ENCODE assay signal across 8 mouse cellular contexts in the genomic region with DNA sequence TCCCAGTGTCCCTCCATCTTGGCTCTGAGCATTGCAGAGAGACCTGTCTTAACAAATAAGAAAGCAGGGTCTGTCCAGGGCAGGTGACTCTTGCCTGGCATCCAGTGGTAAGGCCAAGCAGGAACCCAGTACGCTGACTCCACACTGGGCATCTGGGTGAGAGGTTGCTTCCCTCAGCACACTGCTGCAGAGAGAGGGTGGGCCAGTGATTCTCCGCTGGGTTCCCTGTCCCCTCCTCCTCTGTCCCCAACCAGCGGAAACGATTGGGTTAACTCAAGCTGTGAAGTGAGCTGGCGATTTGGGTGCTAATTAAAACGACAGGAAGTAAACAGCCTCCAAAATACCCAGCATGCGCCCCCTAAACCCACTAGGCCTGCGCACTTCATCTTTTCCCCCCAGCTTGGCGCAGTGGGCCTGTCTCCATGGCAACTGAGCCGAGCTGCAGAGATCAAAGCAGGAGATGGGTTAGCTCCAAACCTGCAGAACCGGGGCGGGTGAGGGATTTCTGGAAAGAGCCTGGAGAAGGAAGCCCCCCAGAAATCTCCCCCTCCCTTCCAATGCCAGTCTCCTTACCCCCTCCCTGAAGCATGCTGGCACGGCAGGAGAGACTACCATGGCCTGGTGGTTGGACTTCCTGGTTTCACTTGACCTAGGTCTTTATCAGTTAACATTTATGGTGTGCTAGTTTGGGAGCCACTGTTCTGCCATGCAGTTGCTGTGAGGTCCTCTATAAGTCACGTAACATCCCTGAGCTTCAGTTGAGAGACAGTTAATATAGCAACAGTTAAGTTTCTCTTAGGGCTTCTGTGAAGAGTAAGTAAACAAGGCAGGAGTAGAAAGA. TPM values are rescaled to one million over a fixed set of nuclear protein-coding genes. Genes with fewer than 3 reads are reported as not detected.
DNase-seq lines count a peak whose midpoint lies in the region; ATAC-seq and TF ChIP-seq lines count a peak whose summit lies in the region.

No protein-coding gene starts in this region.

- intact Hi-C loops in left cerebral cortex, postnatal 10 days (cut with DNase I), result no loop called here
- intact Hi-C loops in heart, adult 2 months (cut with DNase I), result no loop called here

- H3K36me3 ChIP-seq in hindbrain, embryonic 10.5 days, result 0 out of 2 replicates have a peak, but pooled peaks cover 6% of the 10 kb centered on the region
- no peaks in the 10 kb centered on the region for H3K36me3 ChIP-seq in heart, adult 2 months (ENCODE audit: control insufficient read depth, insufficient read depth, low read length)

- TF ChIP-seq POLR2A in heart, adult 2 months (IDR thresholded peaks at IDR 0.05; ENCODE audit: insufficient read depth, low read depth, low read length), result no peak

- peak overlapping the region; percentile 68 for H3K27ac ChIP-seq in hindbrain, embryonic 10.5 days
- no peak overlapping the region for H3K27ac ChIP-seq in heart, adult 2 months

- H3K4me3 ChIP-seq in hindbrain, embryonic 10.5 days, result peak overlapping the region; percentile 32
- no peak overlapping the region for H3K4me3 ChIP-seq in heart, adult 2 months

- peaks cover 42% of the 10 kb centered on the region for H3K4me1 ChIP-seq in hindbrain, embryonic 10.5 days (replicated peaks)
- H3K4me1 ChIP-seq in heart, adult 2 months (ENCODE audit: control insufficient read depth, insufficient read depth, low read length), result no peaks in the 10 kb centered on the region

- peak; percentile 78 for ATAC-seq in common myeloid progenitor, adult 5-6 weeks (replicated peaks; ENCODE audit: low read depth, poor library complexity, severe bottlenecking)

- WGBS in hindbrain, embryonic 10.5 days, result 7% methylated on average over 14 of the region's 14 CpGs
- WGBS in heart, adult 2 months, result 44% methylated on average over 14 of the region's 14 CpGs

- TF ChIP-seq CTCF in heart, adult 2 months (IDR thresholded peaks at IDR 0.05), result no peak

- no peaks in the 10 kb centered on the region for H3K9me3 ChIP-seq in hindbrain, embryonic 10.5 days

- no peak for TF ChIP-seq EP300 in heart, adult 2 months (IDR thresholded peaks at IDR 0.05; ENCODE audit: insufficient read depth, low read depth, low read length)

- H3K79me2 ChIP-seq in heart, adult 2 months (replicated peaks; ENCODE audit: control insufficient read depth, insufficient read depth, low read length), result no peaks in the 10 kb centered on the region

- DNase-seq in kidney, postnatal 10 days, result peak; percentile 27
- no peak for DNase-seq in kidney, adult 9 months
- peak; percentile 57 for DNase-seq in hindbrain, embryonic 10.5 days (ENCODE audit: low spot score)
- peak; percentile 88 to 89 for DNase-seq in left cerebral cortex, postnatal 10 days (ENCODE audit: extremely low spot score in 1 of 2, low spot score in 2 of 2)
- peak; percentile 45 for DNase-seq in neural tube, embryonic 10.5 days (ENCODE audit: extremely low spot score, low spot score)
- no peak for DNase-seq in gastrocnemius, adult 18-20 months (ENCODE audit: low spot score)
- no peak for DNase-seq in heart, adult 2 months

- peaks cover 14% of the 10 kb centered on the region; the same call in 1 of the 2 replicates for H3K27me3 ChIP-seq in hindbrain, embryonic 10.5 days (ENCODE audit: insufficient read depth, poor library complexity, severe bottlenecking)
- no peaks in the 10 kb centered on the region for H3K27me3 ChIP-seq in heart, adult 2 months (ENCODE audit: control insufficient read depth, insufficient read depth, low read length)

- H3K9ac ChIP-seq in heart, adult 2 months (ENCODE audit: low read depth, low read length), result no peak overlapping the region

RNA-seq across cellular contexts. Expression of a gene that starts 9.5 kb away (rescaled TPM):
- total RNA-seq in common myeloid progenitor, adult 5-6 weeks (2017), result 0.09 TPM in 1 of 2 replicates, not detected in the other
- 17.7 and 20.4 TPM in 2 replicates for polyA plus RNA-seq in hindbrain, embryonic 10.5 days (2016; fragmentation: Nextera tagmentation; extraction: Ambion mirVana)
- total RNA-seq in left cerebral cortex, postnatal 10 days (2021), result 100 to 1,000 TPM; 484 to 496 TPM
- total RNA-seq in gastrocnemius, adult 18-20 months (2021), result 1 to 10 TPM; 5.4 to 5.6 TPM
- 10 to 100 TPM; 12.2 to 21.7 TPM for total RNA-seq in heart, adult 2 months (2021)
- 8.4 and 10.6 TPM in 2 replicates for polyA plus RNA-seq in heart, adult 2 months (2012; rRNA removed)

Comparison
In these comparisons a context has a peak if more than half of its experiments do, and no peak if none do; other contexts are left out.
1. DNase-seq: peak in kidney, postnatal 10 days (single experiment), hindbrain, embryonic 10.5 days (single experiment), left cerebral cortex, postnatal 10 days (2 of 2) and neural tube, embryonic 10.5 days (single experiment); none in kidney, adult 9 months (single experiment), gastrocnemius, adult 18-20 months (single experiment) and heart, adult 2 months (0 of 2).
2. RNA of a gene that starts 9.5 kb away (total RNA-seq): 484 to 496 TPM in left cerebral cortex, postnatal 10 days; 12.2 to 21.7 TPM in heart, adult 2 months, 5.4 to 5.6 TPM in gastrocnemius, adult 18-20 months and 0.09 TPM in common myeloid progenitor, adult 5-6 weeks; every median in the first group is over 10 times any median in the second.